Mouse (Mus musculus): Measurements from ENCODE around the gene Alg14.

Alg14 gene

DNA sequence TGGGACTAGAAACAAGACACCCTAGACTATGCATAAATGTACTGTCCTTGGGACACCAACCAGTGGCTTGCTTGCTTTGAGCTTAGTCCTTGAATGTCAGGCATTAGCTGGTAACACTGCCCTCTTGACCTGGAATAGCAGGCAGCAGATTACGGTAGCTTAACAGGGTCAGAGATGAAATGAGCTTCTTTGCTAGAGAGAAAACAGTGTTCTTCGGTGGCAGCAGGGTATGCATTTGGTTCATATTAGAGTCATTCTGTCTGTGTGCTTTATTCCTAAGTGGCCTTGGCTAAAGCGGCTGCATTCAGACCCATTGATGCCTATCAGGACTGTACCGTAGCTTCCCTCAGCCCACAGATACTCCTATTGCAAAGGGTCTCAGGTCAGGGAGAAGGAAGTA is 72.8 kb downstream of the Alg14 start:
- no peak for DNase-seq (ENCODE audit: low read depth, low spot score)

DNA sequence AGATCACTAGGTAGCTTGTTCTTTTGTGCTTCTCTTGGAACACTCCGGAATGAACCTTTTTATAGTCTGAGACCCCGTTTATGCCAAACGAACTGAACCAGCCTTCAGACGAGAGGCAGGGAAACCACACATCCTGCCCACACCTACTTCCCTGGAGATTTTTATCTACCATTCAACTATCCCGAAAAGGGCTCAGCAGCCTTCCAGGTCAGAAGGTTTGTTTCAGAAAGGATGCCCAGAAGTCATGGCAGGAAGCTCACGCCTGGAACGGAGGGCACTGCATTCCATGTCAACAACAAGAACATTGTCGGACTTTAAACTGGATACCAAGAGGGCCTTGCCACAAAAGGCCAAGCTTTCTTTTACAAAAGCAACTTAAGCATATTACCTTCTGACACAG is 73.6 kb downstream of the Alg14 start:
- no peak for DNase-seq (ENCODE audit: low read depth, low spot score)

DNA sequence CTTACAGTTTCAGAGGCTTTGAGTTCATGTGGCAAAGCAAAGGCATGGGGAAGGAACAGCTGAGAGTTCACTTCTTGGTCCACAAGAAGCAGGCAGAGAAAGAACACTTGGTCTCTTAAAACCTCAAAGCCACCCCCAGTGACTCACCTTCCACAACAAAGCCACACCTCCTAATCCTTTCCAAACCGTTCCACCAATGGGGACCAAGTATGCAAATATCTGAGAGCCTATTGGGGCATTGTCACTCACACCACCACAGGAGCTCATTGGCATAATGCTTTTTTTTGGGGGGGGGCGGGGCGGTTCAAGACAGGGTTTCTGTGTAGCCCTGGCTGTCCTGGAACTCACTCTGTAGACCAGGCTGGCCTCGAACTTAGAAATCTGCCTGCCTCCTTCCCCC is 77.0 kb downstream of the Alg14 start:
- DNase-seq (ENCODE audit: low read depth, low spot score), result no peak

DNA sequence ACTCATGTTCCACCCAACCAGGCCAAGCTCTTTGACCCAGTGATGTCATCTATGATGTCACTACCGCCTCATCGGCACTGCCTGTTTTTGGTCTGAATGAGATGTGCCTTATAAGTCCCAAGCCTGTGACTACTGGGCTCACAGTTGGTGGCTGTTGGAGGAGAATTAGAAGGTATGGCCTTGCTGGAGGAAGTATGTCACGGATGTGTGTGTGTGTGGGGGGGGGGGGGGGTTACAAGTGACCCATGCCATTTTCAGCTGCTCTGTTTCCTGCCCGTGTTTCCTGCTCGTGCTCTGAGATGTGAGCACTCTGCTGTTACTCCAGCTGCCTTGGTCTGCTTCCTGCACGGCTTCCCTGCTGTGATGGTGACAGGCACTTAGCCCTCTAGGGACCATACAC is 77.9 kb downstream of the Alg14 start:
- DNase-seq (ENCODE audit: low read depth, low spot score), result no peak

DNA sequence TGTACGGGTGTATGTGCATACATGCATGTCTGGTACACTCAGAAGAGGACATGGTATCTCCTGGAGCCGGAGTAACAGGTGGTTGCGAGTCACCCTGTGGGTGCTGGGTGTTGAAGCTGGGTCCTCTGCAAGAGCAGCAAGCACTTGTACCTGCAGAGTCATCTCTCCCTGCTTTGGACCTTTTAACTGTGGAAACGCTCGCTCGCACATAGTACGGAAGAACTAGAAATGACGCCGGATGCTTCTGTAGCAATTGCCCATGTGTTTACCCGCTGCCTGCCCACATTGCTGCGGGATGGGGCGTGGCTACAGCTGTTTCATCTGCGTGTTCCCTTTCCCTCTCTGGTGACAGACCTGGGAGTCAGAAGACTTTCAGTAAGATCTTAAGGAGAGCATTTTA is 78.7 kb downstream of the Alg14 start:
- no peak for DNase-seq (ENCODE audit: low read depth, low spot score)

DNA sequence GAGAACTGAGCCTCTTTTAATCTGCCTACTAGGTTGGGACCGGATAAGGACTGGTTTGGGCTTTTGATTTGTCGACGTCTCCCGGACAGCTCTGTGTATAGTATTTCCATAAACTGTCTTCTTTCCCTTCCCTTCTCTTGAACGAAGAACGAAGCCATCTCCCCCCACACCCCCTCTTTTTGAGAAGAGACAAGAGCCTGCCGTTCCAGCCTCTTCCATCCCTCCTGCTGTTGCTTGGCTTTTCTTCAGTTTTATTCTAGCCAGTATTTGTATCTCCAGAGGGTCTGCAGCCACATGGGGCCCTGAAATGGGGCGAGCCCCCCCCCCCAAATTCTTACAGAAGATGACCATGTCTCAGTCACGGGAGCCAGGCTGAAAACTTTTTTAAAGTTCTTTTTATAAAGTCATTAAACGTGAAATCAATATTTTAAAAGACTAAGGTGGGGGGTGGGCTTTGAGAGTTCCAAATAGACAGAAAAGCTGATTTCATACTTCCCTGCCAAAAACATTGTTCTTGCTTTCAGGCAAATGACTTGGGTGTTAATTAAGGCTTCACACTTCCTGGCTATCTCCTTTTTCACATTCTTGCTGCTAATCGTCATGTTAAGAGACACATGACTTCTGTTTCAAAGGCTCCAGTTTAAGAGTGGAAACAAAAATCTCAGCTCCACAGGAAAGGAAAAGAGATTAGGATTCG is 79.4 kb downstream of the Alg14 start:
- DNase-seq (ENCODE audit: low read depth, low spot score), result no peak

DNA sequence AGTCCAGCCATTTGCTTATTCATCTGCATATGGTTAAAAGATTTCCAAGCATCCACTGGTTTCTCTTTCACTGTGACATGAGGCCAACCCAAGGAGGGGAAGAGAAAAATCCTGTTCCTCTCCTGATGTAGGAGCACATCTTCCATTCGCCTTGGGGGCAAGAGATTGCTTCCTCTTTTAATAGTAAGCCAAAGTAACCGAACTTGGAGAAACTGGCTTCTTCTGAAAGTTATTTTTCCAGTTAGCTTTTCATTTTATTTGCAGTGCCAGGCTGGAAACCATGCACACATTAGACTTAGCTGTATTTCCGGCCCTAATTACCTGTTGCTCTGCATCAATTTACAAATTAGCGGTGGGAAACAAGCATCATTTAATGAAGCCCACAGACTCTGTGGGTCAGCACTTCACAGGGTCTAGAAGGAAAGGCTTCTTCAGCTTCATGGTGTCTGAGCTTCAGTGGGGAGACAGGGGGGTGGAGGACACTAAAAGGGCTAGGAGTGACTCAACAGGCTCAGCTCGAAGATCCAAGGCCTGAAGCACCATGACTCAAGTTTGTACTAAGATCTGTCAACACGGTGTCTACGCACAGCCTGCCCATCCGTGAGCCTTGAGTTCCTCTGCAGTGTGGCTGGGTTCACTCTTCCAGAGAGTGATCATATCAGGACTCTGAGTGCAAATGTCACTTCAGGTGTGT is 80.1 kb downstream of the Alg14 start:
- DNase-seq (ENCODE audit: low read depth, low spot score), result no peak

DNA sequence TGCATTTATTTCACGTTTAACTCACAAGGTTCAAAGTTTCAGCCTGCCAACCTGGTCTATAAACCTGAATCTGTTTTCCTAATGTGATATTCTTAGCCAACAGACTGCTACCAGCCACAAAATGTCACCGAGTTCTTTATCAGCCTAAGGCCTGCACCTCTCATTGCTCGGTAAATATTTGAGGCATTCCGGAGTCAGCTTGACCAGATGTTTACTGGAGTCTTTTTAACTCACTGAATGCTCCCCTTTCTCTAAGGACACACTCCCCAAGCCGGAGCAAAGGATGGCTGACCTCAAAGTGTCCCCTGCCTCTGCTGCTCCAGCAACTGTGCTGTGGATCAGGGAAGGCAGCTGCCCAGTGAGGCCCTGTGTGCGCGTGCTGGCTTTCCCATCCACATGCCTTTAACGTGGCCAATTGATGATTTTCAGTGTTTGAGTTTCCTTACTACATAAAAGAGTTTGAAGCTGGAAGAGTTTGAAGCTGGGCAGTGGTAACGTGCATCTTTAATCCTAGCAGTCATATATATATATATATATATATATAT is 82.4 kb downstream of the Alg14 start:
- no peak for DNase-seq (ENCODE audit: low read depth, low spot score)

DNA sequence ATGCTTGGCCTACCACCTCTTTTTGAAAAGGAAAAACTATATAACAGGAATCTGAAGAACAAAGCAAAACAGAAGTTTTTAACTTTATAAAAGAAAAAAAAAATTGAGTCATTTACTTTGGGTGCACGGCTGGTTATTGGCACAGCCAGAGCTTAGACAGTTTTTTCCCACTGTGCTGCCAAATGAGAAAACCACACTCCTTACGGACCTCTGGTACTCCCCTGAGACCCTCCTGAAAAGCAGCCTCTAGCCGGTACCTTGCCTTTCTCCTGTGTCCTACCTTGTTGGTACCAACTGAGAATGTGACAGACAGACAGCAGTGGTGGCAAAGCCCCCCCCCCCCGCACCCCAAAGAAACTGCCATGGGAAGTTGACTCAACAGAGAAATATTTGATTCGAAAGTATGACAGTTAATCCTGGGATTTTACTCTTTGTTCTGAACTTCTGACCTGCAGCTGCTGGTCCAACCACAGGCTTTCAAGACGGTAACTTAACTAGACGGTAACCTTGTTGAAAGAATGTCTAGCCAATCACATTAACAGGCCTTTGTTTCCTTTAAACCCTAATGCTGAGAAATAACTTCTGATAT is 84.1 kb downstream of the Alg14 start:
- DNase-seq (ENCODE audit: low read depth, low spot score), result no peak

DNA sequence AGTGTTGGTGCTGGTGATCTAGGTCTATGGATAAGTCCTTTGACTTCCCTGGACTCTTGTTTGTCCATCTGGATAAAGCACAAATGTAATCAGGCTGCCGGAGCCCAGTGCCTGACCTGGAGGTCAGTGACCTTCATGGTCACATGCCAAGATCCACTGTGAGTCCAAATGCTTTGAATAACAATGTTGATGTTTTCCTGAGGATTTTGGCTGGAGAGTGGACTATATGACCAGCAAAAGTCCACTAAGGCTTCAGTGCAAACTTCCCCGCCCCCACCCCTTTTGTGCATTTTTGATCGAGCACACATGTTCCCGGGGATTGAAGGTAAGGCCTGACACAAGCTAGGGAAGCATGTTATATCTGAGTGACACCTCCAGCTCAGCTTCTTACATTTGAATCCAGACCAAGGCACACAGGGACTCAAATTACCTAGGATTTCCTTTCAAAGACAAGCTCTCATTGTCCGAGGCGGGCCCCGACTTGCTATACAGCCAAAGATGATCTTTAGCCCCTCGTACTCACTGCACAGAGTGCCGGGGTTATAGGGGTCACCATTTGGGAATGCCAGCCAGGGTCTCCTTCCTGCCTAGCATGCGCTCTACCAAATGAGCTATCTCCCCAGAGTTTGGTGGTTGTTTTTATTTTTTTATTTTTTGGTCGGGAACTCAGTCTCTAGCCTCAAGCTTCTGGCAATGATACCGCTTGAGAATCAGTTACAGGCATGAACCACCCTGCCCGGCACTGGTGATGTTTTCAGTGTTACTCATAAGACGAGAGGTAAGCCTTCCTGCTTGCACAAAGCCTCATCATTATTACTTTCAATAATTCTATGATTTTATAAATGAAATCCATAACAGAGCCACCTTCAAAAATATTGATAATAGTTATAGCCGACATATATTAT is 87.4 kb downstream of the Alg14 start:
- DNase-seq (ENCODE audit: low read depth, low spot score), result no peak

DNA sequence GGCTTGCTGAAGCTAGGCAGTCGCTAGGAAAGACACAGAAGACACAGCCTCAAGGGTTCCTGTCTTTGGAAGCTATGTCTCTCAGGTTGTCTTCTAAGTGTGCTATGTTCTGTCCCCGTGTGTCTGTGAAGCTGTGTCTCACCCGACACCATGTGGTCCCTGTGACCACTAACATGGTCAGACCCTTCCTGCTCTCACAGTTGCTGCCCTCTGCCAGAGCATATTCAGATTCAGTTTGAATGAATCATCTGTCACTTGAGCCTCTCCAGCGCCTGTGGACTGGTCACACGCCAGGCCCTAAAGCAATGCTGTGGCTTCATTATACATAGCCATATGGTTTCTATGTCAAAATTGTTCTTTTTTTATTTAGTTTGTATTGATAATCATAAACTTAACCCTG is 88.1 kb downstream of the Alg14 start:
- no peak for DNase-seq (ENCODE audit: low read depth, low spot score)

DNA sequence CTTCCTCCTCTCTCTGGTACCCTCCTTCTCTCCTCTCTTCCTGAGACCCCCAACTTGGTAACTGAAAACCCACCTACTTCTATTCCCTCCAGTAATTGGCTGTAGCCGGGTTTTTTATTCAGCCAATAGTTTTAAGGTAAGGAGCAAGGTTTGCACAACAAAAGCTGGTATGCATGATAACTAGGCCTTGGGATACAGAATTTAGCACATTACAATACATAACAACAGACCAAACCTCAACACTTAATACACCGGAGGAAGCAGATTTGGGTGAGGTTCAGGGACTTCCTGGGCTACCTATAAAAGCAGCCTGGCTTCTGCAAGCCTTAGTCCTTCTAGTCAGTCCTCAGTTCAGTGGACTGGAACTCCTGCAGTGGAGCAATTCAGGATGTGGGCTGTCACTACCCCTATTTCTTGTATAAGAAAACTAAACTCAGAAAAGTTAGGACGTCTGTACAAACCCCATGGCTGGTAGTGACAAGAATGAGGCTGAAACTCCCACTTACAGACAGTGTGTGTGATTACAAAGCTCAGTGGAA is 96.0 kb downstream of the Alg14 start:
- no peak for DNase-seq (ENCODE audit: low read depth, low spot score)

DNA sequence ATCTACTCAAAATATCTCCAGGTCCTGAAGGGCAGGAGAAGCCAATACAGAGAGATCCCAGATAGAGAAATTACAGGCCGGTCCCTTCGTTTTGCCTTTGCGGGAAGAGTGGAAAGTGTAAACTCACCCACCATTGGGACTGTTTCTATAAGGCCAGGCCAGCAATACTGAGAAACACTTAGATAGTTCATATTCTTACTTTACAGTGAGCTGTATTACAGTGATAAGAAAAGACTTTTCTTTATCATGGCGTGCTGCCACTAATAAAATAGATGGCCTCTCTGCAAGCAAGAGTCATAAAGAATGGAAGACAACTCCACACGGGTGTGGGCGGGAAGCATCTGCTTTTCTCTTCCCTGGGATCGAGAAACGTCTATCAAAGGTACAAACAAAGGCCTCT is 97.8 kb downstream of the Alg14 start:
- DNase-seq (ENCODE audit: low read depth, low spot score), result no peak

DNA sequence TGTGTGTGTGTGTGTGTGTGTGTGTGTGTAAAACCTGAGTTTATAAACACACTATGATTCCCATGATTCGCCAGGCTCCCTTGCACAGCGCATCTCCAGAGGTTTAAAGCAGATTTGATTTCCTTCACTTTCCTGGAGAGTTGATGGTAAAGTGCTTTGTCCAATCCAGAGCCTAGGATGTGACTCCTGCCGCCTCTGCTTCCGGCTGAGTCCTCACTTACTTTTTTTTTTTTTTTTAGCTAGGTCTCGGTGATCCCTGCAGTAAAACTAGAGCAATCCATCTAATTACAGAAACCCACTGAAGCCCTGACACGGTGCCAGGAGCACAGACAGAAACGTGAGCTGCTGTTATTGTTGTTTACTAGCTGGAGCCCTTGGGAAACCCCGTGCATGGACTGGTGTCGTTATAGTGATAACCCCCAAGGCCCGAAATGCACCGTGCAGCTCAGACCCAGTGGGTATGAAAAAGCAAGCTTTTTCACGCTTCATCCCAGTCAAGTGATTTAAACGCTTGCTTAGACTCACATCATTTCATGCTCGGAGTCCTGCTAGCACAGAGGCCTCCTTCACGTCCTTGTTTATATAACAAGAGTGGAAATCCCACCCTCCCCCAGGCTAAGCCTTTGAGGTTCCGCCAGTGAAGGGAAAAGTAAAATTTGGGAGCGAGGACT is 98.4 kb downstream of the Alg14 start:
- peak; percentile 36 for DNase-seq (ENCODE audit: low read depth, low spot score)

DNA sequence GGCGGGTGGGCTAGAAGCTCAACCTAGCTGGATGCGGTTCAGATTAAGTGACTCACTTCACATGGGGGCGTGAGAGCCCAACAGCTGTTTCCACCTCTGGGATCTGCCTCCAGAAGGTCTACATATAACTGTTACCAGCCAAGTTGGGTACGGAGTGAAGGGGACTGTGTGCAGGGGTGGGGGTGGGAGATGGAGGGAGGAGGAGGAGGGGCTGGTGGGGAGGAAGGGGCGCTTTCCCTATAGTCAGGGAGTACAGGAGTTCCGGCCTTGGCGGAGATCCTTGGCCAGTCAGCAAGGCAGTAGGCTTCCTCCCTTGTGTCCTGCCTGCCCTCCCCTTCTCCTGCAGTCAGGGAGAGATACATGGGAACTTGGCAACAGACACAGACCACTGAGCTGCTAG is 99.2 kb downstream of the Alg14 start:
- no peak for DNase-seq (ENCODE audit: low read depth, low spot score)

DNA sequence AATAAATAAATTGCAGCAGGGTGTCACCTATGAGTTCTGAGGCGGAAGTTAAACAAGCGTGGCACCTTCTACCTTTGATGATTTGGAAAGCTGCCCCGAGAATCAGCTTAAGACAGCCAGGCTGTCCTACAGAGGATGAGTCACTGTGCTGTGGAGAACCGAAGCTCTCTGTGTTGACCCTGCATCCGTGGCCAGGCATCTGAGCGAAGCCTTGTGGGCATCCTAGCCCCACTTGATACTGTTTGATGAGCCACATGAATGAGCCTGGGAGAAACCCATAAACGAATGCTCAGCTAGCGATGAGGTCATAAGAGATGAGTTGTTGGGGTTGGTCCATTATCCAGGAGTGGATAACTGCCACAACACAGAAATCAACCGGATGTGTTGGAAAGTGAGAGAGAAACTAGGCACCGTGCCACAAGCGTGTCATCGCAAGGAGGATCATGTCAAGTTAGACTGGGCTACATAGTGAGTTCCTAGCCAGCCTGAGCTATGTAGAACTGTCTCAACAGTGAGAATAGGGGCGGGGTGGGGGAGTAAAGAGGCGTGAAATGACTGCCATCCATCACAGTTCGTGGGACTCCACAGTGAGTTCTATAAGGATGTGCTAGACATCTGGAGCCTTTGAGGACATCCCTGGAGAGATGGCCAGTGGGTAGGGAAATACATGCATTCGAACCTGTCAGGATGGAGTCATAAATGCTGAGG is 104.2 kb downstream of the Alg14 start:
- DNase-seq (ENCODE audit: low read depth, low spot score), result no peak

DNA sequence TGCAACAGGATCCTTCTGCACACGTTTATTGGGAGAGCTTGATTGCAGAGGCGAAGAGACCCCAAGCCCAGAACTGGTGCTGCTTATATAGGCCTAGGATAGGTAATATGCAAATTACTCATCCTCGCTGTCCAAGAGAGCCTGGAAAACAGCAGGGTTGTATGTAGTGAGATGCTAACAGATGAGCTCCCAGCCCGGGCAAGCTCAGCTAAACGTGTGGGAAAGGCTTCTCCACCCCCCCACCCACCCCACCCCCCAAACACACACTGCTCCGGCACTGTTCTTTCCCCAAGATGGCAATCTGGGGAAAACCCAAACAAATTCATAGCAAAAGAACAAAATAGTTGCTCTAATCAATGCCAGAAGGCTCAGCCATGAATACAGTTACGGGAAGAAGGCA is 105.0 kb downstream of the Alg14 start:
- DNase-seq (ENCODE audit: low read depth, low spot score), result no peak

DNA sequence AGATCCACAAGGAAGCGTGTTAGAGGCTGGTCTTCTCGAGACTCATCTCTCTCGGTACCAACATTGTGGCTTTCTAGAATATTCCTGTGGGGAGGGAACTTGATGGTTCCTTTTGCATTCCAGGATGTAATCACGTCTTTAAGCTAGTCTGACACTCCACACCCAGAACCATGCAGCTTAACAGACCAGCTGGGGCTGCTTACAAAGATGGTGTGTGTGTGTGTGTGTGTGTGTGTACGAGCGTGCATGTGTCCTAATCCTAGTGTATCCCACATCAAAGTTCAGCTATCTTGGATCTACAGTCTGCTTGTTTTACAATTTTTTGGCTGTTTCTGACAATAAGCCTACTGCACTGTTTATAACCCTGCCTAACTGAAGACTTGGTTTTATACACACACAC is 105.4 kb downstream of the Alg14 start:
- no peak for DNase-seq (ENCODE audit: low read depth, low spot score)

DNA sequence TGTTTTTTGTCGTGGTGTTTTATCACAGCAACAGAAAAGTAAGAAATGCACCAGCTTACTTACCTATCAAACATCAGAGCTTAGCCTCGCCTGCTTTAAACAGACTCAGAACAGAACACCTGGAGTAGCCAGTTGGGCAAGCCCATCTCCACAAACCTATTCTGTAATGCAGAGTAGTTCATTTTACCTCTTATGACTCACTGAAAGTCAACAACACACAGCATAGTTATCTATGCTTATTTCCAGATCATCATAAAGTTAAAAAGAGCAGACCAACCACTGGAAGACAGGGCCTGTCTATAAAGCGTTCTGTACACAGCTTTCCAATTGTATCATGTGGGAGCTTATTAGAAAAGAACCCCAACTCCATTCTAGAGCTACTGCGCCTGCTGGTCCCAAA is 109.8 kb downstream of the Alg14 start:
- no peak for DNase-seq (ENCODE audit: low read depth, low spot score)

DNA sequence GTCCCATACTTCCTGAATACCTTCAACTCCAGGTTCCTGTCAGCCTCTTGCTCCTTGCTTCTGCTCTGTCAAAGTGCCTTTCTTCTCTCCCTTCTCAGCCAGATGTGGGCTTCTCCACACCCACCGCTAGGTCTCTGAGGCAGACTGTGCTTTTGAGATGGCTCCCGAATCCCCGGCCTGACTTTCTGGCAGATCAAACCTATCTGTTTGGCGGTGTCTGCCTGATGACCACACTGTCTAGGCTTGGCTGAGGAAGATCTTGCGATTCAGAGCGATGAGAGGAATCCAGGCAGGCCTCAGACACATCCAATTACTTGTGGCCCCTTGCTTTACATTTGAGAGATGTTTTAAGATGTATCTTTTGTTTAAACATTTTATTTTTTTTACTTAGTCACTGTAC is 110.5 kb downstream of the Alg14 start:
- DNase-seq (ENCODE audit: low read depth, low spot score), result no peak

All from retina, postnatal 7 days (tissue).